Mouse (Mus musculus): ENCODE results near the gene Myo15b. TPM values are rescaled to one million over a fixed set of nuclear protein-coding genes. Genes with fewer than 3 reads are reported as not detected.
A peak's percentile ranks its signal among the peaks of the same experiment; 100 is the strongest.

Gene Myo15b
- total RNA-seq, 2 experiments from 2014 or later: 0.34 to 0.52 TPM

- no peak for DNase-seq (ENCODE audit: low spot score in 2 of 2)
- intact Hi-C loops (cut with DNase I): no loop called here
Measured at GRCm38 (mm10) chr11:115899486-115900266, 41.5 kb downstream of the Myo15b start, which contains the start of gene Smim5. Gene Smim5, plus strand, starts transcription at chr11:115899966.

- intact Hi-C loops (cut with DNase I): no loop called here
- no peak for DNase-seq (ENCODE audit: low spot score in 2 of 2)
Measured at GRCm38 (mm10) chr11:115900561-115901337, 42.5 kb downstream of the Myo15b start.

- intact Hi-C loops (cut with DNase I): no loop called here
- no peak for DNase-seq (ENCODE audit: low spot score in 2 of 2)
Measured at GRCm38 (mm10) chr11:115901338-115902161, 43.3 kb downstream of the Myo15b start.

GRCm38 (mm10) chr11:115902177-115902576 is 44.0 kb downstream of the Myo15b start:
- intact Hi-C loops (cut with DNase I): no loop called here
- no peak for DNase-seq (ENCODE audit: low spot score in 2 of 2)

- intact Hi-C loops (cut with DNase I): no loop called here
- no peak for DNase-seq (ENCODE audit: low spot score in 2 of 2)
Measured at GRCm38 (mm10) chr11:115902831-115903230, 44.6 kb downstream of the Myo15b start.

GRCm38 (mm10) chr11:115903384-115904230 is 45.4 kb downstream of the Myo15b start:
- DNase-seq (ENCODE audit: low spot score in 2 of 2): no peak
- intact Hi-C loops (cut with DNase I): no loop called here

GRCm38 (mm10) chr11:115904231-115904955 is 46.2 kb downstream of the Myo15b start:
- intact Hi-C loops (cut with DNase I): no loop called here

GRCm38 (mm10) chr11:115904956-115905790 is 47.0 kb downstream of the Myo15b start:
- intact Hi-C loops (cut with DNase I): no loop called here

More at GRCm38 (mm10) chr11:115904231-115904955, 46.2 kb downstream of the Myo15b start:
- DNase-seq (ENCODE audit: low spot score in 2 of 2): no peak

GRCm38 (mm10) chr11:115906116-115906515 is 47.9 kb downstream of the Myo15b start:
- intact Hi-C loops (cut with DNase I): no loop called here
- no peak for DNase-seq (ENCODE audit: low spot score in 2 of 2)

More at GRCm38 (mm10) chr11:115904956-115905790, 47.0 kb downstream of the Myo15b start:
- peak; percentile 21 to 36 for DNase-seq (ENCODE audit: low spot score in 2 of 2)

- no peak for DNase-seq (ENCODE audit: low spot score in 2 of 2)
- intact Hi-C loops (cut with DNase I): no loop called here
Measured at GRCm38 (mm10) chr11:115906521-115906920, 48.3 kb downstream of the Myo15b start.

- DNase-seq (ENCODE audit: low spot score in 2 of 2): no peak
- intact Hi-C loops (cut with DNase I): loop anchor here (10.0 kb wide), 1 partner anchor 176 kb away; no protein-coding TSS in a partner anchor
Measured at GRCm38 (mm10) chr11:115911134-115911561, 52.9 kb downstream of the Myo15b start.

- intact Hi-C loops (cut with DNase I): loop anchor here (10.0 kb wide), 1 partner anchor 177 kb away; no protein-coding TSS in a partner anchor
- no peak for DNase-seq (ENCODE audit: low spot score in 2 of 2)
Measured at GRCm38 (mm10) chr11:115911632-115912376, 53.6 kb downstream of the Myo15b start, which contains the start of gene Smim6. Gene Smim6, plus strand, starts transcription at chr11:115912017.

- intact Hi-C loops (cut with DNase I): loop anchor here (10.0 kb wide), 1 partner anchor 182 kb away; no protein-coding TSS in a partner anchor
- DNase-seq (ENCODE audit: low spot score in 2 of 2): no peak
Measured at GRCm38 (mm10) chr11:115916579-115916978, 58.4 kb downstream of the Myo15b start.

- intact Hi-C loops (cut with DNase I): loop anchor here (10.0 kb wide), 1 partner anchor 184 kb away; no protein-coding TSS in a partner anchor
- no peak for DNase-seq (ENCODE audit: low spot score in 2 of 2)
Measured at GRCm38 (mm10) chr11:115918637-115919036, 60.4 kb downstream of the Myo15b start.

GRCm38 (mm10) chr11:115919073-115919472 is 60.9 kb downstream of the Myo15b start:
- intact Hi-C loops (cut with DNase I): loop anchor here (10.0 kb wide), 1 partner anchor 184 kb away; no protein-coding TSS in a partner anchor
- no peak for DNase-seq (ENCODE audit: low spot score in 2 of 2)

GRCm38 (mm10) chr11:115920110-115920818 is 62.1 kb downstream of the Myo15b start:
- intact Hi-C loops (cut with DNase I): no loop called here
- no peak for DNase-seq (ENCODE audit: low spot score in 2 of 2)

Measured in left cerebral cortex, postnatal 36 days (tissue).